Mouse (Mus musculus) CH12F3 (cell line): ENCODE measurements around the gene Galnt6.
"Not testable (repeated sequence)": the region's sequence is repeated elsewhere in the genome, so short reads cannot be mapped to it uniquely, and the experiment has no call there.

Source experiments
- in situ Hi-C: fragments of 300-500 bp; cut with MboI; formaldehyde crosslinking; loops from 2 replicates; pipeline ENCODE4 v1.14.3; 2020; ENCODE audit warnings: low sequenced_read_pairs

Gene Galnt6

DNA sequence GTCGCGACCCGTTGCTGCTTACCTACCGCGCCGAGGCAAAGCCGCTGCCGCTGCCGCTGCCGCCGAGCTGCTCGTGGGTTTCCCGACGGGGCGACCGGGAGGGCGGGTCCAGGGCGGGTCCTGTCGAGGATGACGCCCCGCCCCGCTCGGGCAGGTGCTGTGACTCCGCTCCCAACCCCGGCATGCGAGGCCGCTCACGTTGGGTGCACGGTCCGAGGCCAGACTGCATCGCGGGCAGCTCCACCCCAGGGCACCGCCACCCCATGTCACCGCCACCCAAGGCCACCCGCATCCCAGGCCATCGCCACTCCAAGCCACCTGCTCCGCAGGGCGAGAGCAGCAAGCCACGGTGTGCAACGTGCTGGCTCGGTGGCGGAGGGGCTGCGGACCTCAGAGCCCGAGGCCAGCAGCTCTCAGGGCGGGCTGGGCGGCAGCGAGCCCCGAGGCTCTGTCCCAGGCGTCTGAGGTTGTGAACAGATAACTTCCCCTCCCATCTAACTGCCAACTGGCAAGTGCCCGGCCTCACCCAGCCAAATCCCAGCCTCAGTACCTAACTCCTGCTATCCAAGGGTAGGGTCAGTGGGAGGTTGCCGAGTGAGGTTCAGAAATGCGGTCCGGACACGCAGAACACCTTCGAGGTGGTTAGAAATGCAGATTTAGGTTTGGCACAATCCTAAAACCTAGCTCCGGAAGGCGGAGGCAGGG lies at the start of gene Galnt6:
Gene Galnt6 (minus strand): TSS at position 96 of the 705 bp plus-strand sequence.
- in situ Hi-C loops: no loop called here

DNA sequence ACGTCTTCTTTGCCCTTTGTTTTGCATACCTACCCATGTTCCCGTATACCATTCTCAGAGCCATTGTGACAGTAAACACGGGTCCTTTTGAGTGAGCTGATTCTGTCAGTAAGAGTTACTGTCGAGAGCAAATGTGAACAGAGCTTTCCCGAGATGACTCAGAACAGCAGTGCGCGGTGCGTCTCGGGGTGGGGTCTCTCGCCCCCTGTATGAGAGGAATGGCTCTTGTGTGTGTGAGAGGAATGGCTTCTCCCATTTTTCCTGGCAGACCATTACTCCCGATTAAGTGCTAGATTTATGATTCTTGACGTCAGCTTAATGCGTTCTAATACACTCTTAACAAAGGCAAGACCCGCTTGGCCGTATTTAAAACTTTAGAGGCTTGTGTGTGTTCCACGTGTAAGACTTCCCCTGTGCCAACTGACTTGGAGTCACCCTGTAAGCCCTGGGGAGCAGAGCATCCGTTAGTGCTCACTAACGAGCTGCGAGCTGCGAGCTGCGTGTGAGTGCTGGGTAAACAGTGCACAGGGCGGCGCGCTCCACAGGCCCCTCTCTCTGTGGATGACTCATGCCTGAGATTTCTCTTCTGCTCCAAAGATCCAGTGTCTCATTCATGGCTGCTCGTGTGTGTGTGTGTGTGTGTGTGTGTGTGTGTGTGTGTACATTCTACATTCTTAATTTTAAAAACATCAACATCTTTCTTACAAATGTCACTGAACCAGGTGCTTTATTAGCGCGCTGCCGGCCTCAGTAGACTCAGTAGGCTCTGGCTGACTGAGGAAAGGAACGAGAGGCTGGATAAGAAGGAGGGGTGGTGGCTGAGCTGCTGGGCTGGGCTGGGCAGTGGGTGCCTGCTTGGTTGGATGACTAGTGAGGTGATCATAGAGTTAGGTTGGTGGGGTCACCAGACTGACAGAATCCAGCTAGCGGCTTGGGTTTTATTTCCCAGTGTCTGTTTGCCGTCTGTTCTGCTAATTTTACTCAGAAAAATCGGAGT lies 48.1 kb upstream of the Galnt6 start:
- in situ Hi-C loops: no loop called here

DNA sequence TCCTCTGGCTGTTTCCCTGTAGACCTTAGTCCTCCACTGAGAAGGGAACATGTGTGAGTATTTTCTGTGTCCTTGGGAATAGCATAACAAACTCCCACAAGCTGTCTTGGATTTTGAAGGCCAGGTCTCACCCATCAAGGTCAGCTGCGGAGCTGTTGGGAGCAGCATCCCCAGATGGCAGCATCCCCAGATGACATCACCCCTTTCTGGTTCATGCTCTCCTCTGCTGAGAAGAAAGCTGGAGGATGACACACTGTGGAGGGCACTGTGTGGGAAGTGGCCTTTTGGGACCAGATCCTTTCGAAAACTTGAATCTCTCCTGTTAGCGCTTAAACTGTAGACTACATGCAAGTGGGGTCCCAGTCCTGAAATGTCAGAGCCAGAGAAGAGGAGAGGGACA lies 47.2 kb upstream of the Galnt6 start:
- in situ Hi-C loops: no loop called here

DNA sequence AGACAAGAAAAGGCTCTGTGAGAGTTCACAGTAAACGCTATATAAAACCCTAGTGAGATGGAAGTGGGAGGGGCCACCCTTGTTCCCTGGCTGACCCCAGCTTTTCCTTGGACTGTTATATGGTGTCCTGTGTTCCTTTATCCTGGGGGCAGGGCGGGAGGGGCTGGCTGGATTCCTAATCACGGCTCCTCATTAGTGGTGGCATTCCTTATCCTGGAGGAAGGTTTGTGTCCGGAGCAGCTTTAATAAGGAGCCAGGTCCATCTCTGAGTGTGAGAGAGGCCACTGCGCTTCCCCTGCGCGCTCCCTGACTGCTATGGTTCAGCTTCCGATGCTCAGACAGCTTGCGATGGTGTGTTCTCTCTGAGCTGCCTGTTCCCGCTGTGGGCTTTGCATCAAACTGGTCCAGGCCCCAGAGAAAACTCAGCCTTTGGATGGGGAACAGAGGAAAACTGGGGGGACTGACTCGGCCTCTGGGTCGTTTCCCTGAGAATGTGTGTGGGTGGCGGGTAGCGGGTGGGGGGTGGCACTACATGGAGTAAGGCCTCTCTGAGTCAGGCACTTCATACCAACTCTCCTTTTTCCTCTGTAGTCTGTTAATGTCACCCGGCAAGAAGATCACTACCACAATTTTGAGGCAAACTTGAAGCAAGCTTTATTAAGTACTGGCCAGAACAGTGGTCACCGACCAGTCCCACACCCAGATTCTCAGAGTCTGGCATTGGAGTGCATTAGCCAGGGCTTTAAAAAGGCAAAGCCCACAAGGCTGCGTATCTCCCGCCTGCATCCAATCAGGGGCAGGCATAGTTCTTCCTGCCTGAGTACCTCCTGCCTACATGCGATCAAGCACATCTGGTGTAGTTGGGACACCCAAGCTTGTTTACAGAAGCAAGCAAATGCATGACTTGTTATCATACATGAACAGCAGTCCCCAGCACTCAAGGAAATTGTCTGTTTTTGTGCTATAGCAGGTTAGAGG lies 46.3 kb upstream of the Galnt6 start:
- in situ Hi-C loops: no loop called here

DNA sequence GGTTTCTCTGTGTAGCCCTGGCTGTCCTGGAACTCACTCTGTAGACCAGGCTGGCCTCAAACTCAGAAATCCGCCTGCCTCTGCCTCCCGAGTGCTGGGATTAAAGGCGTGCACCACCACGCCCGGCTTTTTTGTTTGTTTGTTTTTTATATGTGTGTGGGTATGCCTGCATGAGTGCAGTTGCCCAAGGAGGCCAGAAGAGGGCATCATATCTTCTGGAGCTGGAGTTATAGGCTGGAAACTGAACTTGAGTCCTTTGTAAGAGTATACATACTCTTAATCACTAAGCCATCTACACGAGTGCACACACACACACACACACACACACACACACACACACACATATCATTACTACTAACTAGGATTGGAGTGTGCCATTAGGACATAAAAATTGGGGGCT lies 44.7 kb upstream of the Galnt6 start:
- in situ Hi-C loops: not testable (repeated sequence)

DNA sequence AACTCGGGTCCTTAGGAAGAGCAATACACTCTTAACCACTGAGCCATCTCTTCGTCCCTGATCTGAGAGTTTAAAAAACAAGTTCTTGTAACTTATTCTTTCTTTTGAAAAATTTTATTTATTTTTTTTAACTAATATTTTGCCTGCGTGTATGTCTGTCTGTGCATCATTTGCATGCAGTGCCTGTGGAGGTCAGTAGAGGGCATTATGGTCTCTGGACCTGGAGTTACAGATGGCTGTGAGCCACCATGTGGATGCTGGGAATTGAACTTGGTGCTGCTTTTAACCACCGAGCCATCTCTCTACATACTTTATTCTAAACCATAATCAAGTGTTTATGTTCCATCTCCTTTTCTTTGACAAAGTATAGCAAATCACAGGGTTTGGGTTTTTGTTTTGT lies 43.5 kb upstream of the Galnt6 start:
- in situ Hi-C loops: no loop called here

DNA sequence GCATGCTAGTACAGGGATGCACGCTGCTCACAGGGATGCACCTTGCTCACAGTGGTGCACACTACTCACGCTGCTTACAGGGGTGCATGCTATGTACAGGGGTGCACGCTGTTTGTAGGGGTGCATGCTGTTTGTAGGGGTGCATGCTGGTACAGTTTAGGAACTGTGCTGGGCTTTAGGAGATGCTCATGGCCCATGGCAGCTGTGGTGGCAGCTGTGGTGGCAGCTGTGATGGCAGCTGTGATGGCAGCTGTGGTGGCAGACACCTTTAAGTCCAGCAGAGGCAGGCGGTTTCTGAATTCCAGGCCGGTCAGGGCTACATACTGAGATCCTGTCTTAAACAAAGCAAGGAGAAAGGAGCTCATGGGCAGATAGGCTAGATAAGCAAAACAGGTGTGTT lies 41.2 kb upstream of the Galnt6 start:
- in situ Hi-C loops: no loop called here

DNA sequence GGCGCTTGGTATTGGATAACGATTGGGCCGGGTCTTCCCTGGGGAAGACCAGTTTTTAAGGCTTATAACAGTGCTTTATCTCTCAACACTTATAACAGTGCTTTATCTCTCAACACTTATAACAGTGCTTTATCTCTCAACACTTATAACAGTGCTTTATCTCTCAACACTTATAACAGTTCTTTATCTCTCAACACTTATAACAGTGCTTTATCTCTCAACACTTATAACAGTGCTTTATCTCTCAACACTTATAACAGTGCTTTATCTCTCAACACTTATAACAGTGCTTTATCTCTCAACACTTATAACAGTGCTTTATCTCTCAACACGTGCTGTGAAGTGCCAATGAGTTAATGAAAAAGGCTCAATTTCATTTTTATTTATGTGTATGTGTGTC lies 39.8 kb upstream of the Galnt6 start:
- in situ Hi-C loops: not testable (repeated sequence)

DNA sequence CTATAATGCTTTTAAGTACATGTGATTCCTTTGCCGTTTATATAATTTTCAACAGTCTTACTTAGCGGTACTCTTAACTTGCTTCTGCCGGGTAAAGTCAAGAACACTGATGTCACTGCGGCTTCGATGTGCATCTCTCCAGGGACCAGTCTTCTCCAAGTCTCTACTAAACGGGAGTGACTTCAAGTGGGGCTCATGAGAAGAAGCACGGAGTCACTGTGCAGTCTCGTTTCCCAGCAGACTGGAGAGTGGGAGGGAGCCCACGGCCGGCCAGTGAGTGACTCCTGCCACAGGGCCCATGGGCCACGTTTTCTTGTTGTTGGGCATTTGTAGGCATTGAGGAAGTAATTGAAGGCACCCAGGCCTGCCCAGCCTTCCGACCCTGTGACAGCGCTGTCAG lies 38.7 kb upstream of the Galnt6 start:
- in situ Hi-C loops: no loop called here

DNA sequence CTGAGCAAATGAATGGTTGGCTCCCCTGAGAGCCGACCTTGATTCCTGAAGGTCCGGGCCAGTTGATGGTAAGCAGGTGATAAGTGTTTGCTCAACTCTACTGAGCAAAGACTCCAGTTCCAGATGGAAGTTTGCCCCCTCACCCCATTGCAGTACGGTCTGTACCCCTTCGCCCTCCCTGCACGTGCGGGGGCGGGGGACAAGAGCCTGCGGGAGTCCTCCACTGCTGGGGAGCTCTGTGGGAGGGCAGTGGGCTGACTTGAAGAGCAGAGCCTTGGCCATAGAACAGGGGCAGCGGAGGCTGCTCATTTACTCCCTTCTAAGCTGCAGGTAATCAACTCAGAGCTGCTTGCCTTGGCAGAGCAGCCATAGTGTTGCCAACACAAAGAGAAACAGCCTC lies 37.6 kb upstream of the Galnt6 start:
- in situ Hi-C loops: no loop called here

DNA sequence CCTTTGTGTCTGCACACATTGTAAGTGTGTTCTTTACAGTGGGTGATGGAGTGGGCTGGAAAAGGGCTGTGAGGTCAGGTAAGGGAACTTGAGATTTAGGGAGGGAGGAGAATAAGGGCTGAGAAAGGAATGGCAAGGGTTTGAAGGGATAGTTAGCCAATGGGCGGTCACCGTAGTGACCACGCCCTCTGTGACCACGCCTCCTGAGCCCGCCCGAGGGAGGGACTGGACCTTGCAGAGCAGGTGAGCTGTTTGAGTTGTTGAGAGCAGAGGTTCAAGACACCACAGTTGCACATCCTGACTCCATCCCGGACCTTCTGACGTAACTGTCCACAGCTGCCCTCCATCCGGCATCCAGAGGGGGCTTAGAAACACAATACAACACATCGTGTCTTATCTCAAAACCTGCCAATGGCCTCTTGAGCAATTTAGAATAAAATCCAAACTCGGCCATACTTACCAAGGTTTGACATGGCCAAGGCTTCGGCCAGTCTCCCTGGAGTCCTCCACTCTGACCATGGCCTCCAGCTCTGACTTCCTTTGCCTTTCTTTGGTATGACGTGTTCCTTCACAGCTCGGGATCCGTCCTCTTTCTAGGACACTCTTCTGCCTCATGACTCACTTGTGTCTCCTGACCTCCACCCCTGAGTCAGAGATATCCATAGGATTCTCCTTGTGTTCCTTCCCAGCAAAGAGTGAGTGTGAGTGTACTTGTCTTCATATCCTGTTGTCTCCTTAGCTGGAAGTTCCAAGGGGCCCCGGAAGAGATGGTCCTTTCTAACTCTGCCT lies 35.2 kb upstream of the Galnt6 start:
- in situ Hi-C loops: no loop called here

DNA sequence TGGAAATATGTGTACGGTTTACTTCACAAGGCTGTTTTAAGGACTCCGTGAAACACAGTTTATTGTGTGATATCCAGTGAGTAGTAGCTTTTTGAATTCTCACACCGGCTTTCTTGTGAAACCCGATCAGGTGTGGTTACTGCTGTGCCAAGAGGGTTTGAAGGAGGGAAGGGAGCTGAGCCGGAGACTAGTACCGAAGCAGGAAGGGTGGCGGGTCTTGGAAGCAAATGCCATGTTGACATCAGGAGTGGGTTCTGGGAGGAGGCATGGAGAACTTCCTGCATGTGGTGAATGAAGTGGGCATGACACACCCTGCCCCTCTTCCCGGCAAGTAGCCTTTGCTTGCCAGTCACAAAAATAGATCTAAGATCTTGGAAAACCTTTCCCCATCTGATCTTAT lies 33.5 kb upstream of the Galnt6 start:
- in situ Hi-C loops: no loop called here

DNA sequence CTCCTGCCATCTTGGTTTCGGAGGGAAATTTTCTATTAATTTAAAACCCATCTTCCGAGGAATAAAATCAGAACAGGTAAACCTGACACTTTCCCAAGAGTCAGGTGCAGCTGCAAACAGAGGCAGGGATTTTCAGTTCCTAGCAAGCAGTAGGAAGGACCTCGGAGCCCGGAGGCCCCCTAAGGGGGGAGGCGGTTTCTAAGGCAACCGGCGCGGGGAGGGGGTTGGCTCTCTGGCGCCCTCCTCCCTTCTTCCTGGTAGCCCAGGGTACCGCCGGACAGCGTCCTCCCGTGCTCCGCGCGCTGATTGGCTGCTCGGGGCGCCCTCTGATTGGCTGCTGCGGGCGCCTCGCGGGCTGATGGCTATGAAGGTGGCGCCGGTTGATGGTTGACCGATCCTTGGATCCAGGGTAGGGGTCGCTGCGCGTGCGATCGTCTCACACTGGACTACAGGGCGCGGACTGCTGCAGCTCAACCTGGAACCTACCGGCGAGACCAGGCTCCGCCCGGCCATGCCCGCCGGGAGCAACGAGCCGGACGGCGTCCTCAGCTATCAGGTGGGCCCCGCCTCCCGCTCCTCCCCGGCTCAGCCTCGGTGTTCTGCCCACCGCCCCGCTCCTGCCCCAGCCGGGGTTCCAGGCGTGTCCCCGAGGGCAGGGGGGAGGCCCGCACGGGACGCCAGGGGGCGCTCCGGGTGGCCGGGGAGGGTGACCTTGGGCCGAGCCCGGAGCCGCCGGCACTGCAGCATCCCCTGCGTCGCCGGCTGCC lies 32.4 kb upstream of the Galnt6 start, which contains the start of gene Slc4a8:
Gene Slc4a8 (plus strand): TSS at position 329 of the 767 bp plus-strand sequence.
- in situ Hi-C loops: no loop called here

DNA sequence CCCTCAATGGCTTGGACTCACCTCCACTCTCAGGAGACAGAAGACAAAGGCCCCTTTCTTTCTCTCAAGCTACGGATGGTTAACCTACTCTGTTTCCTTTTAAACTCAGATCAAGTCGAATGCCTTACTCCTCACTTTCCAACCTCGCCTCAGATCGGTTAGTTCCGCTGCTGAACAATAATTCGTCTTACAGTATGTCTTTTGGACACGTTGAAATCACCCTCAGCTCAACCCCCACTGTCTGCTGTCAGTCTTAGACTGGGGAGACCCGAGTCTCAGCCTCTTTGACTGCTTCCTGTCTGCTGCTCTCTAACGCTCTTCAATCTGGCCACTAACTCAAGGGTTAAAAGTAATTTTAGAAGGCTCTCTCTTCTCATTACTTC lies 31.9 kb upstream of the Galnt6 start:
- in situ Hi-C loops: no loop called here

DNA sequence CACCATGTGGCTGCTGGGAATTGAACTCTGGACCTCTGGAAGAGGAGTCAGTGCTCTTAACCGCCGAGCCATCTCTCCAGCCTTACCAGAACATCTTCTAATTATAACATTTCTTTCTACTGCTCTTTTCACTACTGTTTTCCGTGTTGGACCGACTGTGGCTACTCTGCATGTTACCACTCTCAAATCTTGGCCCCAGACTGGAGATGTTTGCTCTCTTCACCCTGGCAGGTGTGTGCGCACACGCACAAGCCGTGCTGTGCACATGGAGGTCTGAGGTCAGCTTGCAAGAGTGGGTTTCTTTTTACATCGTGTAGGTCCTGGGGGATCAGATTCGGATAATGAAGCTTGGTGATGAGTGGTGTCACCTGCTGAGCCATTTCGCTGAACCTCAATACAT lies 30.1 kb upstream of the Galnt6 start:
- in situ Hi-C loops: no loop called here

DNA sequence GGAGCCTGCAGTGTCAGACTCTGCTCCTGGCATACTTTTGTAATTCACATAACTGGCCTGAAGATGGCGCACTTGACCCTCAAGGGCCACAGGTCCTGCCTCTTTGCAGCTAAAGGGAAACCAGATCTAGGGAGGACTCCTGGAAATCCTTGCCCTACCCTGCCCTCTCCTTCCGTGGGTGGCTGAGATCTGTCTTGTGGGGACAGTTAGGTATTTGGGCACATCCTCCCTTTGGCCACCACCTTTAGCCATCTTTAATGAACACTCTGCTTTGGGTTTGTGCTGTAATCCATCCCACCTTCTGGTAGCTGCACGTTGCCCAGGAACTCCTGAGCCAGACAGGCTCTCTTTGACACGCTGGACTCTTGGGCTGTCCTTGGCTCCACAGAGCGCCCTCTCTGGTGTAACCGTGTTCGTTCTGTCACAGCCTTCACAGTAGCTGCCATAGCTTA lies 28.4 kb upstream of the Galnt6 start:
- in situ Hi-C loops: no loop called here

DNA sequence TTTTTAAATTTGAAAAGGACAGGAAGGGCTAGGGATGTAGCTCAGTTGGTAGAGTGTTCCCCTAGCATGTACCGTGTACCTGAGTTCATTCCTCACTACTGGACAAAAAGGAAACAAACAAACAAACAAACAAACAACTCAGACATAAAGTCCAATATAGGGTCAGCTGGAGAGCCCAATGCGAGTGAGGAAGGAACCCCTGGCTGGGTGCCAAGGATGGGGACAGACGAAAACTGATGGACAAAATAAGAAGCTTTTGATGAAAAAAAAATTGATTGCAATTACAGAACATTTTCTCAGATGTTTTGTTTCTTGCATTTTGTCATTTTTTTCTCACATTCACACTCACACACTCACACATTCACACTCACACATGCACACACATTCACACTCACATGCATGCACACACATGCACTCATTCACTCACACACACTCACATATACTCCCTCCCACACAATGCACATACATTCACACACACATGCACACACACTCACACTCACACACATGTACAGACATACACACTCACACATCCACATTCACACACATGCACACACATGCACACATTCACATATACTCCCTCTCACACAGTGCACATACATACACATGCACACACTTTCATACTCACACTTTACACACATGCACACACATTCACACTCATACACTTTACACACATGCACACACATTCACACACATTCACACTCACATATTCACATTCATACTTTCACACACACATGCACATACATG lies 26.9 kb upstream of the Galnt6 start:
- in situ Hi-C loops: no loop called here

DNA sequence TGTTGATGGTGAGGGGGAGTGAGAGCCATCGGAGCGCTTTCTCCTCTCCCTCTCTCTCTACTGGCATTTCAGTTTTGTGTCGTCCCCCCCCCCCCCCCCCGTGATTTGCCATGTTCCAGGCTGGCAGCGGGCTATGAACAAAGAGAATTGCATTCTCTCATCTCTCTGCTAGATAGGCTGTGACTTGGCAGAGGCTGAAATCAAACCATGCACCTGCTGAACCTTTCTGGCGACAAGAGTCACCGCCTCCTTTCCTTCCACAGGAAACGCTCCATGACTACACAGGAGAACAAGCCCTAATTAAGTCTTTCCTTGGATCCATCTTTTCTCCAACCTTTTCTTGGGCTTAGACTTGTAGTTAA lies 26.3 kb upstream of the Galnt6 start:
- in situ Hi-C loops: no loop called here
